Mouse (Mus musculus) thymus, adult 2 months (tissue): ENCODE measurements around the gene Vangl2. TPM values are rescaled to one million over a fixed set of nuclear protein-coding genes. Genes with fewer than 3 reads are reported as not detected.

Source experiments
- DNase-seq: peaks from one replicate; pipeline ENCODE4 v3.0.0; 2021
- H3K27ac ChIP-seq: fragments of 200-500 bp; 2 replicates; pipeline ENCODE4 v1.5.1; 2012; ENCODE audit warnings: low read length, control low read depth; ENCODE audit not compliant: control insufficient read depth, insufficient read depth
- H3K27me3 ChIP-seq: fragments of 200-500 bp; 2 replicates; pipeline ENCODE4 v1.6.1; 2012; ENCODE audit warnings: mild to moderate bottlenecking, low read length, moderate library complexity, mixed read lengths; ENCODE audit not compliant: control insufficient read depth, insufficient read depth
- H3K36me3 ChIP-seq: fragments of 200-500 bp; 2 replicates; pipeline ENCODE4 v1.6.1; 2012; ENCODE audit warnings: mild to moderate bottlenecking, low read length, moderate library complexity; ENCODE audit not compliant: control insufficient read depth, insufficient read depth
- H3K4me1 ChIP-seq: fragments of 200-500 bp; replicated peaks from 2 replicates; pipeline ENCODE4 v1.6.1; 2012; ENCODE audit warnings: low read length; ENCODE audit not compliant: control insufficient read depth, insufficient read depth
- H3K4me3 ChIP-seq: fragments of 200-500 bp; 2 replicates; pipeline ENCODE4 v1.5.1; 2012; ENCODE audit warnings: mild to moderate bottlenecking, low read length, control low read depth, moderate library complexity; ENCODE audit not compliant: control insufficient read depth, insufficient read depth
- CTCF ChIP-seq: fragments of 200-500 bp; IDR thresholded peaks from 2 replicates; pipeline ENCODE4 v1.5.1; 2012; ENCODE audit warnings: mild to moderate bottlenecking, control low read depth, low read length, moderate library complexity, borderline replicate concordance; ENCODE audit not compliant: control insufficient read depth, poor library complexity, insufficient read depth; ENCODE audit errors: extremely low read depth
- POLR2A ChIP-seq: fragments of 200-500 bp; IDR thresholded peaks from 2 replicates; pipeline ENCODE4 v1.6.1; 2012; ENCODE audit warnings: mild to moderate bottlenecking, low read length, control low read depth, moderate library complexity; ENCODE audit not compliant: control insufficient read depth, poor library complexity, insufficient read depth; ENCODE audit errors: extremely low read depth
- WGBS: fragments of 180-500 bp; shearing (Covaris S2); methylation state at CpG from one replicate; pipeline ENCODE4 v1.1.7; 2018; 5-methylcytosine and 5-hydroxymethylcytosine counted together
- polyA plus RNA-seq: library from polyadenylated mRNA; depleted of rRNA; stranded (reverse); fragments of >200 nt; gene quantifications from 2 replicates; pipeline ENCODE4 v1.2.3, GENCODE M21; 2012

The Vangl2 gene
- polyA plus RNA-seq, 1 experiment, result 20.5 TPM

GRCm38 (mm10) chr1:171994918-171995715, 33.1 kb downstream of the Vangl2 start:
- DNase-seq, result no peak
- H3K27me3 ChIP-seq, result no peaks in the 10 kb centered on the region
- no peaks in the 10 kb centered on the region for H3K36me3 ChIP-seq
- H3K27ac ChIP-seq, result peak overlapping the region; percentile 11
- 74% methylated on average over 11 of the region's 11 CpGs for WGBS
- no peak for TF ChIP-seq POLR2A
- no peak for TF ChIP-seq CTCF
- no peak overlapping the region for H3K4me3 ChIP-seq
- H3K4me1 ChIP-seq, result peaks cover 6% of the 10 kb centered on the region

- TF ChIP-seq POLR2A (no peak), CTCF (no peak)
- H3K36me3 ChIP-seq, result no peaks in the 10 kb centered on the region
- H3K27ac ChIP-seq, result peak overlapping the region; percentile 5; the same call in 1 of the 2 replicates
- 84% methylated on average over 2 of the region's 2 CpGs for WGBS
- no peaks in the 10 kb centered on the region for H3K27me3 ChIP-seq
- DNase-seq, result no peak
- H3K4me3 ChIP-seq, result no peak overlapping the region
- peaks cover 6% of the 10 kb centered on the region for H3K4me1 ChIP-seq
These were observed 33.7 kb downstream of the Vangl2 start for GRCm38 (mm10) chr1:171994501-171994900.

DNA sequence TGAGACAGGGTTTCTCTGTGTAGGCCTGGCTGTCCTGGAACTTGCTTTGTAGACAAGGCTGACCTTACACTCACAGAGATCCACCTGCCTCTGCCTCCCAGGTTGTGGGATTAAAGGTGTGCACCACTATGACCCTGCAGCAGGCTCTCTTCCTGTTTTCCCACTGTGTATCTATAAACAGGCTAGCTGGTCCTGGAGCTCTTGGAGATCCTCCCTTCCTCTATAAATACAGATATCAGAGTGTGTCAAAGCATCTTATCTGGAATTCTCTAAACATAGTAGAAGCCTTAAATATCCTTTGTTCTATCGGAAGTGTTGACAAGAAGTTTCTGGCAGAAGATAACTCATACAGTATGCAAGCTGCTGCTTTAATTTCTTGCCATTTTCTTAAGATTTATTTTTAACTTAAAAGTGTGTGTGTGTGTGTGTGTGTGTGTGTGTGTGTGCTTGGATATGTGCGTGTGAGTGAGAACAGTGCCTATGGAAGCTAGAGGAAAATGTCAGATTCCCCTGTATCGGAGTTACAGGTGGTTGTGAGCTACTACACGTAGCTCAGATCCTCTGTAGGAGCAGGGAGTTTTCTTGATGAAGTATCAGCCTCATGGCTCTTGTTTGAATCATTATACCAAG, 35.2 kb downstream of the Vangl2 start:
- Histone ChIP-seq H3K4me3 (no peak overlapping the region), H3K4me1 (peaks cover 6% of the 10 kb centered on the region), H3K27me3 (no peaks in the 10 kb centered on the region), H3K27ac (no peak overlapping the region), H3K36me3 (no peaks in the 10 kb centered on the region)
- WGBS, result 94% methylated on average over 4 of the region's 4 CpGs
- TF ChIP-seq CTCF, result no peak
- TF ChIP-seq POLR2A, result no peak
- no peak for DNase-seq

GRCm38 (mm10) chr1:171991883-171992282, 36.4 kb downstream of the Vangl2 start:
- Histone ChIP-seq H3K36me3 (no peaks in the 10 kb centered on the region), H3K27ac (no peak overlapping the region), H3K4me1 (peaks cover 6% of the 10 kb centered on the region), H3K27me3 (no peaks in the 10 kb centered on the region), H3K4me3 (no peak overlapping the region)
- no peak for DNase-seq
- TF ChIP-seq POLR2A, result no peak
- no peak for TF ChIP-seq CTCF
- 100% methylated on average over 2 of the region's 2 CpGs for WGBS

GRCm38 (mm10) chr1:171984121-171984520, 44.1 kb downstream of the Vangl2 start:
- no peak overlapping the region for H3K4me3 ChIP-seq
- H3K36me3 ChIP-seq, result no peaks in the 10 kb centered on the region
- 91% methylated on average over 1 of the region's 1 CpGs for WGBS
- DNase-seq, result no peak
- peaks cover 11% of the 10 kb centered on the region for H3K4me1 ChIP-seq
- H3K27ac ChIP-seq, result no peak overlapping the region
- H3K27me3 ChIP-seq, result no peaks in the 10 kb centered on the region
- no peak for TF ChIP-seq CTCF
- no peak for TF ChIP-seq POLR2A

GRCm38 (mm10) chr1:171983372-171984001, 44.8 kb downstream of the Vangl2 start:
- 12% methylated on average over 3 of the region's 3 CpGs for WGBS
- no peak for TF ChIP-seq POLR2A
- no peak for TF ChIP-seq CTCF
- peaks cover 11% of the 10 kb centered on the region for H3K4me1 ChIP-seq
- H3K27ac ChIP-seq, result no peak overlapping the region
- no peaks in the 10 kb centered on the region for H3K27me3 ChIP-seq
- DNase-seq, result no peak
- no peaks in the 10 kb centered on the region for H3K36me3 ChIP-seq
- no peak overlapping the region for H3K4me3 ChIP-seq
